Mouse (Mus musculus): ENCODE data around the gene Arl6ip5. TPM values are rescaled to one million over a fixed set of nuclear protein-coding genes. Genes with fewer than 3 reads are reported as not detected.

Arl6ip5 gene
- polyA plus RNA-seq, 1 experiment from 2014 or later: 28.6 TPM

GRCm38 (mm10) chr6:97278014-97278787, 67.7 kb downstream of the Arl6ip5 start:
- peak overlapping the region; percentile 56 for H3K4me2 ChIP-seq
- no peaks in the 10 kb centered on the region for H3K27me3 ChIP-seq (ENCODE audit: insufficient read depth, low read length)
- H3K9me3 ChIP-seq (ENCODE audit: low read depth, low read length): no peaks in the 10 kb centered on the region
- 5% methylated on average over 19 of the region's 19 CpGs for WGBS
- peak; percentile 75 for ATAC-seq (ENCODE audit: insufficient read depth)
- DNase-seq: peak; percentile 90
- TF ChIP-seq CTCF (IDR thresholded peaks at IDR 0.05; ENCODE audit: low read depth): peak; percentile 89
- no peaks in the 10 kb centered on the region for H3K36me3 ChIP-seq (ENCODE audit: insufficient read depth)
- peaks cover 3% of the 10 kb centered on the region; the same call in 1 of the 2 replicates for H3K4me1 ChIP-seq (ENCODE audit: insufficient read depth)
- peak overlapping the region; percentile 2; the same call in 1 of the 2 replicates for H3K4me3 ChIP-seq (ENCODE audit: low read depth, low read length)
- peak overlapping the region; percentile 10; the same call in 1 of the 2 replicates for H3K9ac ChIP-seq
- H3K27ac ChIP-seq (ENCODE audit: low read depth): peak overlapping the region; percentile 26; the same call in 1 of the 2 replicates

DNA sequence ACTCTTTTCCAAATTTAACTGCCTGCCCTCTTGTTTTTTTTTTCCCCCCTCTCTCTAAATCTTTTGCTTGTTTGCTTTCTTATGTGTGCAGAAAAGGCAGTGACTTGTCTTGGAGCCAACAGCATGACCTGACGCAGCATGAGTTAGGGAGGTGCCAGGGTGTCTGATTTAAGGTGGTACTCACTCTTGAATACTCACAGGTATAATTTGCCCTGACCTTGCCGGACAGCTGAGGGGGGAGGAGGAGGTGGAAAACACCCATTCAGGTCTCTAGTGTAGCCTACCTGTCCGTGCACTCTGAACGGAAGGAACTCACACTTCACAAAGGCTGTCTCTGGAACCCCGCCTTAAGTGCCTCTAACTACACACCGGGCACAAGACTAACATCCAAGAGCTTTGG, 68.4 kb downstream of the Arl6ip5 start:
- DNase-seq (no peak), ATAC-seq (ENCODE audit: insufficient read depth) (no peak)
- no peaks in the 10 kb centered on the region for H3K27me3 ChIP-seq (ENCODE audit: insufficient read depth, low read length)
- no peaks in the 10 kb centered on the region for H3K36me3 ChIP-seq (ENCODE audit: insufficient read depth)
- 50% methylated on average over 6 of the region's 6 CpGs for WGBS
- H3K4me1 ChIP-seq (ENCODE audit: insufficient read depth): peaks cover 3% of the 10 kb centered on the region; the same call in 1 of the 2 replicates
- 0 out of 2 replicates have a peak overlapping the region, but pooled peaks have one; percentile 10 for H3K9ac ChIP-seq
- no peak overlapping the region for H3K4me2 ChIP-seq
- no peak overlapping the region for H3K27ac ChIP-seq (ENCODE audit: low read depth)
- no peaks in the 10 kb centered on the region for H3K9me3 ChIP-seq (ENCODE audit: low read depth, low read length)
- no peak overlapping the region for H3K4me3 ChIP-seq (ENCODE audit: low read depth, low read length)
- TF ChIP-seq CTCF (IDR thresholded peaks at IDR 0.05; ENCODE audit: low read depth): no peak

Other genes starting within 250 kb of the Arl6ip5 start
- gene Fam19a4, start 150.3 kb upstream of the Arl6ip5 start, polyA plus RNA-seq (2014; fragmentation: Nextera tagmentation; extraction: Ambion mirVana): not detected in 2 replicates
- gene Eogt, start 61.5 kb upstream of the Arl6ip5 start, polyA plus RNA-seq (2014; fragmentation: Nextera tagmentation; extraction: Ambion mirVana): 26.8 and 28.2 TPM in 2 replicates
- gene Tmf1, start 31.6 kb upstream of the Arl6ip5 start, polyA plus RNA-seq (2014; fragmentation: Nextera tagmentation; extraction: Ambion mirVana): 30.3 and 32.6 TPM in 2 replicates
- gene Uba3, start 5.0 kb upstream of the Arl6ip5 start, polyA plus RNA-seq (2014; fragmentation: Nextera tagmentation; extraction: Ambion mirVana): 83.5 and 85.6 TPM in 2 replicates
- gene Lmod3, start 42.1 kb downstream of the Arl6ip5 start, polyA plus RNA-seq (2014; fragmentation: Nextera tagmentation; extraction: Ambion mirVana): 0.11 and 0.35 TPM in 2 replicates